Mouse (Mus musculus) cerebellum, adult 2 months (tissue): ENCODE data around the gene Hist1h2bh.

Experiments used
- CTCF ChIP-seq: fragments of 200-500 bp; IDR thresholded peaks from 2 replicates; pipeline ENCODE4 v1.5.1; 2011; ENCODE audit warnings: low read depth, mild to moderate bottlenecking, control low read depth, low read length, moderate library complexity, borderline replicate concordance; ENCODE audit not compliant: insufficient read depth
- POLR2A ChIP-seq: fragments of 200-500 bp; IDR thresholded peaks from 2 replicates; pipeline ENCODE4 v1.6.1; 2011; ENCODE audit warnings: low read length, control low read depth, borderline replicate concordance; ENCODE audit not compliant: insufficient read depth

- TF ChIP-seq POLR2A = no peak
- TF ChIP-seq CTCF = no peak
Observed at GRCm38 (mm10) chr13:23564482-23564881, 21.3 kb upstream of the Hist1h2bh start.
